Mouse (Mus musculus) hindbrain, embryonic 14.5 days (tissue): ENCODE data around the gene Inava. TPM values are rescaled to one million over a fixed set of nuclear protein-coding genes. Genes with fewer than 3 reads are reported as not detected.

ENCODE experiments used
- ATAC-seq: fragments of 200-750 bp; cut with Nextera tagmentation; 2 replicates; pipeline ENCODE4 v1.8.0; 2017; ENCODE audit warnings: moderate number of reproducible peaks, mild to moderate bottlenecking, moderate TSS enrichment, moderate library complexity; ENCODE audit not compliant: low FRiP score
- DNase-seq: peaks from one replicate; pipeline ENCODE4 v3.0.0-alpha.2; 2015; ENCODE audit warnings: low spot score
- H3K27ac ChIP-seq: fragments of 300-500 bp; sonication (generic); 2 replicates; pipeline ENCODE4 v1.5.1; 2014; ENCODE audit warnings: mild to moderate bottlenecking, moderate library complexity
- H3K27me3 ChIP-seq: fragments of 300-500 bp; sonication (generic); 2 replicates; pipeline ENCODE4 v1.6.1; 2014; ENCODE audit warnings: mild to moderate bottlenecking, low read length, mixed read lengths; ENCODE audit not compliant: control insufficient read depth, insufficient read depth
- H3K36me3 ChIP-seq: fragments of 300-500 bp; sonication (generic); replicated peaks from 2 replicates; pipeline ENCODE4 v1.6.1; 2014; ENCODE audit not compliant: control insufficient read depth, insufficient read depth
- H3K4me1 ChIP-seq: fragments of 300-500 bp; sonication (generic); replicated peaks from 2 replicates; pipeline ENCODE4 v1.6.1; 2014; ENCODE audit warnings: antibody characterized with exemption, low read length, mixed read lengths; ENCODE audit not compliant: control insufficient read depth, insufficient read depth
- H3K4me2 ChIP-seq: fragments of 300-500 bp; sonication (generic); replicated peaks from 2 replicates; pipeline ENCODE4 v1.6.1; 2014; ENCODE audit warnings: mild to moderate bottlenecking, moderate library complexity
- H3K4me3 ChIP-seq: fragments of 300-500 bp; sonication (generic); replicated peaks from 2 replicates; pipeline ENCODE4 v1.5.1; 2014; ENCODE audit warnings: mild to moderate bottlenecking, low read length
- H3K9ac ChIP-seq: fragments of 300-500 bp; sonication (generic); 2 replicates; pipeline ENCODE4 v1.6.1; 2014
- H3K9me3 ChIP-seq: fragments of 300-500 bp; sonication (generic); 2 replicates; pipeline ENCODE4 v1.6.1; 2016; ENCODE audit warnings: low read length; ENCODE audit not compliant: control insufficient read depth
- WGBS: fragments of 180-500 bp; shearing (Covaris S2); extraction: QIAGEN DNeasy Blood & Tissue Kit; methylation state at CpG from one replicate; pipeline ENCODE4 v1.1.7; 2014; 5-methylcytosine and 5-hydroxymethylcytosine counted together
- polyA plus RNA-seq: library from polyadenylated mRNA; unstranded; fragments of >200 nt; fragmentation: Nextera tagmentation; extraction: Ambion mirVana; gene quantifications from 2 replicates; pipeline ENCODE4 v1.2.1, GENCODE M21; 2014

Inava gene
- polyA plus RNA-seq, 1 experiment from 2014 or later, result 2.6 TPM

DNA sequence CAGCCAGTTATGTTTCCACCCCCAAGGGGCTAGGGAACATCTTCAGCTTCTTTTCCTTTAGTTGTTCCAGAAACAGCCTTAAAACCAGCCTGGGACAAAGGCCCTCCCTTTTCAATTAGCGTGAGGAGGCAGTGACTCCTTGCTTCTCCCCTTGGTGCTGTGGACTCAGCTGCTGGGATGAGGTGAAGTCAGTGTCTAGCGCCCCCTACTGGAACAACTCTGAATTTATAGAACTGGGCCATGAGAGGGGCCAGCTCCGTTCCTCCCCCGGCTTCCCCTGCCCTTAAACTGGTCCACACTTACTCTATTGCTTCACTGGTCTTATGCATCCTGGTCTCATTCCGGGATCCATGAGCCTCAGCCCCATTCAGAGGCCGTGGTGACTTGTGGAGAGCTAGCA is 58.9 kb downstream of the Inava start:
- Histone ChIP-seq H3K9ac (no peak overlapping the region), H3K4me3 (no peak overlapping the region), H3K4me2 (no peak overlapping the region), H3K27ac (no peak overlapping the region), H3K4me1 (peaks cover 13% of the 10 kb centered on the region), H3K9me3 (no peaks in the 10 kb centered on the region), H3K36me3 (peaks cover 83% of the 10 kb centered on the region), H3K27me3 (no peaks in the 10 kb centered on the region)
- ATAC-seq, result no peak; the same call in 1 of the 2 replicates
- WGBS, result 31% methylated on average over 6 of the region's 6 CpGs
- DNase-seq, result peak; percentile 61

GRCm38 (mm10) chr1:136174101-136174606 is 59.9 kb downstream of the Inava start:
- peak overlapping the region; percentile 13; the same call in 1 of the 2 replicates for H3K9ac ChIP-seq
- peak; percentile 31 for DNase-seq
- WGBS, result 12% methylated on average over 13 of the region's 13 CpGs

DNA sequence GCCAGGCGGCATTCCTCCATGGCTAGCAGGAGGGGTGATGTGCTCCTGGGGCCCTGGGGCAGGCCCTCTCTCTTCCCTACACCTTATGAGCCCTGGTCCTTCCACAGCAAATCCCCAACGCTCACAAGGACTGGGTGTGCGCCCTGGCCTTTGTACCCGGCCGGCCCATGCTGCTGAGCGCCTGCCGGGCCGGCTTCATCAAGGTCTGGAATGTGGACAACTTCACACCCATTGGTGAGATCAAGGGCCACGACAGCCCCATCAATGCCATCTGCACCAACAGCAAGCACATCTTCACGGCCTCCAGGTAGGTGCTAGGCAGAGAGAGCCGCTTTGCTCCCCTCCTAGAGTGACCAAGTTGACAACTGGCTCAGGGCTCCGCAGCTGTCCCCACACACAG is 61.4 kb downstream of the Inava start:
- Histone ChIP-seq H3K36me3 (peaks cover 97% of the 10 kb centered on the region), H3K4me1 (peaks cover 13% of the 10 kb centered on the region), H3K27me3 (no peaks in the 10 kb centered on the region), H3K4me2 (no peak overlapping the region), H3K9me3 (no peaks in the 10 kb centered on the region), H3K4me3 (no peak overlapping the region), H3K27ac (no peak overlapping the region), H3K9ac (no peak overlapping the region)
- no peak for DNase-seq
- WGBS, result 78% methylated on average over 12 of the region's 12 CpGs
- no peak for ATAC-seq

More at GRCm38 (mm10) chr1:136174101-136174606, 59.9 kb downstream of the Inava start:
- 0 out of 2 replicates have a peak, but pooled peaks have one; percentile 3 for ATAC-seq
- Histone ChIP-seq H3K4me2 (no peak overlapping the region), H3K4me1 (peaks cover 13% of the 10 kb centered on the region), H3K27me3 (no peaks in the 10 kb centered on the region), H3K9me3 (no peaks in the 10 kb centered on the region), H3K27ac (no peak overlapping the region), H3K4me3 (no peak overlapping the region), H3K36me3 (peaks cover 92% of the 10 kb centered on the region)

- H3K4me3 ChIP-seq, result no peak overlapping the region
- ATAC-seq (peak; percentile 76), DNase-seq (peak; percentile 86)
- H3K4me2 ChIP-seq, result no peak overlapping the region
- H3K4me1 ChIP-seq, result peaks cover 13% of the 10 kb centered on the region
- H3K27me3 ChIP-seq, result no peaks in the 10 kb centered on the region
- 10% methylated on average over 5 of the region's 5 CpGs for WGBS
- no peak overlapping the region for H3K9ac ChIP-seq
- H3K27ac ChIP-seq, result no peak overlapping the region
- H3K9me3 ChIP-seq, result no peaks in the 10 kb centered on the region
- peaks cover 96% of the 10 kb centered on the region for H3K36me3 ChIP-seq
Measured at GRCm38 (mm10) chr1:136170109-136170508, 64.0 kb downstream of the Inava start.

DNA sequence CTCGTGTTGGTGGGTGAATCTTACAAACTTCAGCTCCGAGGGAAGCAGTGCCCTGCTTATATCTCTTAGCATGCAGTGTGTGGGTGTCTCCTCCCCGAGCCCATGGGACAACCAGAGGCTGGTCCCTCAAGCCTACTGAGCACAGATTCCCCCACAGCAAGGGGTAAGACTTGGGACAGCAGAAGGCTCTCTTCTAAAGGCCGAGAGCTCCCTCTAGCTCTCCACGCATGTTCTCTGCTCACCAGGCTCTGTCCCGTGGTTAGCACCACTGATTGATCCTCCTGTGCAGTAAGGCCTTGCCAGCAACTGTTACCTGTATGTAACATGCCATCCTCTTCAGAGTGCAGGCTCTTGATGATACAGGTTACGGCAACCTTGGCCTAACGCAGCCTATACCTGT is 66.4 kb downstream of the Inava start:
- H3K36me3 ChIP-seq, result peaks cover 96% of the 10 kb centered on the region
- no peak overlapping the region for H3K27ac ChIP-seq
- no peaks in the 10 kb centered on the region for H3K27me3 ChIP-seq
- H3K4me2 ChIP-seq, result no peak overlapping the region
- ATAC-seq (no peak), DNase-seq (no peak)
- H3K4me3 ChIP-seq, result no peak overlapping the region
- H3K9ac ChIP-seq, result no peak overlapping the region
- H3K4me1 ChIP-seq, result no peaks in the 10 kb centered on the region
- H3K9me3 ChIP-seq, result no peaks in the 10 kb centered on the region
- 77% methylated on average over 8 of the region's 8 CpGs for WGBS

GRCm38 (mm10) chr1:136165436-136165835 is 68.6 kb downstream of the Inava start:
- ATAC-seq, result no peak
- Histone ChIP-seq H3K9ac (no peak overlapping the region), H3K36me3 (peaks cover 96% of the 10 kb centered on the region), H3K27me3 (no peaks in the 10 kb centered on the region), H3K27ac (no peak overlapping the region), H3K4me1 (no peaks in the 10 kb centered on the region), H3K4me2 (no peak overlapping the region), H3K9me3 (no peaks in the 10 kb centered on the region), H3K4me3 (no peak overlapping the region)
- WGBS, result 31% methylated on average over 2 of the region's 2 CpGs
- no peak for DNase-seq

Other genes with a start within 250 kb of the Inava start
- gene Igfn1, start 227.9 kb downstream of the Inava start, polyA plus RNA-seq, result not detected in 2 replicates
- gene Tmem9, start 226.1 kb downstream of the Inava start, polyA plus RNA-seq, result 98.2 and 116 TPM in 2 replicates
- not detected in 2 replicates for gene Ascl5, start 183.5 kb downstream of the Inava start, polyA plus RNA-seq
- 0.13 and 0.17 TPM in 2 replicates for gene Cacna1s, start 181.5 kb downstream of the Inava start, polyA plus RNA-seq
- gene Kif21b, start 102.9 kb downstream of the Inava start, polyA plus RNA-seq, result 49.4 and 51.7 TPM in 2 replicates
- not detected in 2 replicates for gene Mroh3, start 21.4 kb downstream of the Inava start, polyA plus RNA-seq
- 1.2 and 2.3 TPM in 2 replicates for gene Gpr25, start 26.6 kb upstream of the Inava start, polyA plus RNA-seq
- gene Camsap2, start 111.8 kb upstream of the Inava start, polyA plus RNA-seq, result 59.5 and 62.9 TPM in 2 replicates
- gene Ddx59, start 181.0 kb upstream of the Inava start, polyA plus RNA-seq, result 16.4 and 16.5 TPM in 2 replicates
- 1.3 and 1.6 TPM in 2 replicates for gene Kif14, start 232.1 kb upstream of the Inava start, polyA plus RNA-seq